Mouse (Mus musculus) G1E (cell line): ENCODE measurements at regions not wholly inside any gene's neighbourhood (a gene's known extent, or its start where the extent isn't known, plus 50 kb on each side); places are given as distances from the start of the nearest gene placed in this dataset.

ENCODE experiments used
- CTCF ChIP-seq: IDR thresholded peaks from 2 replicates; pipeline ENCODE4 v1.5.1; 2012; ENCODE audit warnings: low read depth, low read length, inconsistent platforms, mixed read lengths
- GATA1 ChIP-seq: IDR thresholded peaks from 2 replicates; pipeline ENCODE4 v1.6.1; 2012; ENCODE audit warnings: borderline replicate concordance, low read length, inconsistent platforms, mixed read lengths
- POLR2AphosphoS5 ChIP-seq: IDR thresholded peaks from 2 replicates; pipeline ENCODE4 v1.6.1; 2012; ENCODE audit warnings: low read depth, low read length, inconsistent platforms; ENCODE audit not compliant: insufficient replicate concordance

DNA sequence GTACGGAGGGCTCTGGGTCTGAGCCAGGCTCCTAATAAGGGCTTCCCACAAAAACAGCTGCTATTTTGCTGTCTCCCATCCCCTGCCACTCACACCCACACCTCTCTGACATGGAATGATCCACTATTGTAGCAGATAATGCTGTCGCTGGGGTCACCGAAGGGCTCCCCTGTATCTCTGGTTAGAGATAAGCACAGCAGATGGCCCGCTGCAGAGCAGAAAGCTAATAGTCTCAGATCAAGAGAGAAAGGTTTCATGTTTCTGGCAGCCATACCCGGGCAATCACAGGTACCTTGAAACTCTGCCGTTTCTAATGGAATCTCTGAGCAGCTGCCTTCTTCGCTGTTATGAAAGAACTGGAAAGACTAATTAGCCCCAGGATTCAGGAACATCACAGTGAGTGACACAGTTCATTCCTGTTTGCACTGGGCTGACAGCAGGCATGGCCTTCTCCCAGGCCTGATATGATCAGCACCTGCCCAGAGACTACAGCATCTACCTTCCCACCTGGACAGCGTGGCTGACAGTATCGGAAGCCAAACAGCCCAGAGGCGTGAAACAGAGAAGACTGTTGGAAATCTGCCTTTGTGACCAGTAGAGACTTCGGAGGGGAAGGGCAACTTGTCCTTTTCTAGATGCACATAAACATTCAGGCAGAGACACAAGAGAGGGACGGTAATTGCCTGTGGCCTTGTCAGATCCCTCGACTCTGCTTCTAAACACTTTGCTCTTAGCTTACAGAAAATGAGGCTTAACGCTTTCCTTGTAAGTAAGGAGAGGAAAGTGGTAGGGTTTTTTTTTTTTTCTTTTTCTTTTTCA lies 193.5 kb upstream of the Epha4 start:
- TF ChIP-seq CTCF = no peak
- TF ChIP-seq GATA1 = no peak
- no peak for TF ChIP-seq POLR2AphosphoS5
